Mouse (Mus musculus) cerebellum, postnatal 36 days (tissue): Measurements from ENCODE around the gene Grk6.
A peak's percentile ranks its signal among the peaks of the same experiment; 100 is the strongest.
"Not testable (repeated sequence)": the region's sequence is repeated elsewhere in the genome, so short reads cannot be mapped to it uniquely, and the experiment has no call there.

ENCODE experiments used
- DNase-seq, 2 experiments: peaks; one replicate each; pipeline ENCODE4 v3.0.0; 2021 to 2022; ENCODE audit warnings: mixed read lengths in 2 of 2

Grk6 gene

DNA sequence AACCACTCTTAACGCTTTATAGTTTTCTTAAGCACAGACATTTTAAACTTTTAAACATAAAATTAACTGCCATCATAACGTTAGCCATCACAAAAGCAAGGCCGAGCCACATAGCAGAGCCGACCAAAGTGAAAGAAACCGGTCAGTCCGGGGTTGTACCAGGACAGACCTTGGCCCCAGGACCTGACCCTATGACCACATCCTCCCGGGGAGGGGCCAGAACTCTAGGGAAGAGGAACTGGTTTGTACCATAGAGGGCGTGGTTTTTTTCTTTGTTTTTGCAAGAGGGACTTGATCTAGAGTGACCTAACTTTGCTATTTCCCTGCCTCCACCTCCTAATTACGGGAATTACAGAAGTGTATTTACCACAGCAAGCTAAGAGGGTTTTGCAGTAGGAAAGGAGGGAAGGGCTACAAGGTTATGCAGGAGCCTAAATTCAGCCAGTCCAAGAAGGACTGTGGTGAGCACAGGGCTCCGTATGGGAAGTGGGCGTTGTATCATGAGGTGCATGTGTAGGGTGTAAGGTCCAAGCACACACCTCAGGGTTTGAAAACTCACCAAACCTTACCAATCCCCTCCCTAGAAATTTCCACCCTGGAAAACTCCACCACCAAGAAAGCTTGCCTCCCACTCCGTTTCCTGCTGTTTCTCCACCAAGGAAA, 15.5 kb upstream of the Grk6 start:
- no peak for DNase-seq

GRCm38 (mm10) chr13:55430566-55430965, 14.3 kb upstream of the Grk6 start:
- no peak for DNase-seq

DNA sequence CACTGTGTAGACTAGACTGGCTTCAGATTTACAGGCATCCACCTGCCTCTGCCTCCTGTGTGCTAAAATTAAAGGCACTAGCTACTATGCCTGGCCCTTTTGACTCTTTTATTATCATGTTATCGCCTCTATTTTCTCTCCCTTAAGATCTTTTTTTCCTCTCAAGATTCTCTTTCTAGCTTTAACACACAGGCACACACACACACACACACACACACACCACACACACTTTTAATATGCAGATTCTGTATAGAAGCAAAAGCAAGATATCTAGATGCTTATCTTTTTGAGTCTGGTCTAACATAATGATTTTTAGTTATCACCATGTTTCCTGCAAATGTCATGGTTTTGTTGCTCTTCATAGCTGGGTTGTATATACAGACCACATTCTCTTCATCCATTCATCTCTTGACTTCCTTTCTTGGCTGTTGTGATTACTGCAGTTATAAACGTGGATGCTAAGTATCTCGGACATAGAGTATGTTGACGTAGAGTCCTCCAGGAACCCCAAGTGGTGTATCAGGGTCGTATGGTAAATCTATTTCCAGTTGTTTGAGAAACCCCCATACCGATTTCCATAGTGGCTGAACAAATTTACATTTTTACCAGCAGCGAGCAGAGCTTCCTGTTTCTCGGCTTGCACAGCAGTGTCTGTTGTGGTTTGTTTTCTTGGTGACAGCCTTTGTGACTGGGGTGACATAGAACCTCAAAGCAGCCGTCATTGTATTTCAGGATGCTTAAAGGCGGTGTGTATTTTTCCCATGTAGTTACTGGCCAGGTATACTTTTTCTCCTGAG, 12.8 kb upstream of the Grk6 start:
- DNase-seq, result no peak

DNA sequence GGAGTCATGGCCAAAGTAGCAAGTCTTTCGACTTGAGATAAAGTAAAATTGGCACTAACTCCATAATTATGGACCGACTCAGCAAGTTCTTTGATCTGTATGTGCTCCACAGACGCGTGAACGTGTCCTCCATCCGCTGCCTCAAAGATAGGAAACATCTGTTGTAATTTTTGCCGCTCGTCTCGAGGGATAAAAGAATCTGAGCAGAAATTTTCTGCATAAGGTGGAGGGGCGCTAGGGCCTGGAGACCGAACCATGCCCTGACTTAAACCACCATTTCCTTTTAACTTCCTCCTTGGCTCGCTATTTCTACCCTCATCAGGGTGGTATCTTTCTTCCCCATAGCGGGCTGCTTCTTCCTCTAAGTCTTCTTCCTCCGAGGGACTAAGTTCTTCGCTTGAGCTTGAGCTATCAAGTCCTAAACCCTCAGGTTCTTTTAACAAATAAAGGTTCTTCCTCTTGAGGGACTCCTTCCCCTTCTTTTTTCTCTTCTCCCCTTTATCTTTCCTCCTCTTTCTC, 7.7 kb upstream of the Grk6 start:
- not testable (repeated sequence) for DNase-seq

- no peak for DNase-seq
These were observed 1.0 kb upstream of the Grk6 start for GRCm38 (mm10) chr13:55443799-55444285.

- no peak for DNase-seq
These were observed 461 bp upstream of the Grk6 start for GRCm38 (mm10) chr13:55444286-55444936.

DNA sequence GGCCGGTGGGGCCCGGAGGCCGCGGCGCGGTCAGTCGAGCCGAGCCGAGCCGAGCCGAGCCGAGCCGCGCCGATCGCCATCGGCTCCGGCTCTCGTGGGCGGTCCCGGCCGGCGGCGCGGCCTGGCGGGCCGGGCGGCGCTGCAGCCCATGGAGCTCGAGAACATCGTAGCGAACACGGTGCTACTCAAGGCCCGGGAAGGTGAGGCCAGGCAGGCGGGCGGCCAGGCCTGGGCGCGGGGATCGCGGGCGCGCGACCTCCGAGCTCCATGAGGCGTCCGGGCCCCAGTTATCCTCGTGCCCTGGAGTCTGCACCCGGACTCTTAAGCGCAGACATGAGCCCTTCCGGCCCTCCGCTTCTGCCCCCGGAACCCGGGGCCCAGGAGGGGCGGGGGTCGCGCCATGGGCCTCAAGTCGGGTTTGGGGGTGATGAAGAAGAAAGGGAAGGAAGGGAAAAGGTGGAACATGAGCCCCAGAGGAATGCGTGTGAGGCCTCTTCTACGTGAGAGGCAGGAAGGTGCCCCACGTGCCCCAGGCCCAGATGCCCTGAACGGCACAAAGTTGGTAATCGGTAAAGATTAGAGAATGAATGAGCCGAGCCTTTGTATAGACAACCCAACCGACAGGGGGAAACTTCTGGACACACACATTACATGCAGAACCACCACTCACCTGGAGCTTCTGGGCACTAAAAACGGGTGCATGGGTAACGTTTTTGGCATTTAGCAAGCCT, 654 bp downstream of the Grk6 start:
- no peak for DNase-seq

- DNase-seq, result no peak
These were observed 1.7 kb downstream of the Grk6 start for GRCm38 (mm10) chr13:55446483-55447105.

DNA sequence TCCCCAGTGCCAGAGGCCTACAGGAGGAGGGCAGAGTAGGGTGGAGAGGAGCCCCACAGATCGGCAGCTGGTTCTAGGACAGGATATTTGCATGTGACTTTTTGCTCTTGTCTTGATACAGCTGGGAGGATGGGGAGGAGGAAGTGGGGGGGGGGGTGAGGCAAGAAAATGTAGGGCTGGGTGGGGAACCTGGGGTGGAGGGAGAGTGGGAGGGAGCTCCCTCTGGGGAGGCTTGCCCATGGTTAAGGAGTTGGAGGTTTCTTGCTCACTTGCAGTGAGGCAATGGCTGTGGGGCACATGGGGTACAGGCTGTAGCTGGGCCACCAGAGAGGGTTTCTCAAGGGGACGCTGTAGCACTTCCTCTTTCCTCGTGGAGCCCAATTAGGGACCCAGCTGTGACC, 2.7 kb downstream of the Grk6 start:
- DNase-seq, result no peak

GRCm38 (mm10) chr13:55448131-55448530, 3.3 kb downstream of the Grk6 start:
- no peak for DNase-seq

DNA sequence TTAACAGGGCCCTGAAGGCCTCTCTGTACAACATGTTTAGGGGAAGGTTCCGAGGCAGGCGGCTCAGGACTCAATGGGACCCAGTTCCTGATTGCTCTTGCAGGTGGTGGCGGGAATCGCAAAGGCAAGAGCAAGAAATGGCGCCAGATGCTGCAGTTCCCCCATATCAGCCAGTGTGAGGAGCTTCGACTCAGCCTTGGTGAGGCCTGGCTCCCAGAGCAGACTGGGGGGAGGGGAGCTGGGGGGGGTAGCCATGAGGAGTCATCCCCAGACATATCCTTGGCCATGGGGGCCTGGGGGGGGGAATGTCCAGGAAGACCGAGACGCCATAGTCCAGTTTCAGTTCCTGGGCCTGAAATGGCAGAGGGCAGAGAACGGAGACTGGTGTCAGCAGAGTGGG, 4.3 kb downstream of the Grk6 start:
- DNase-seq, result no peak

GRCm38 (mm10) chr13:55449679-55450441, 5.0 kb downstream of the Grk6 start:
- DNase-seq, result no peak

GRCm38 (mm10) chr13:55450511-55450980, 5.7 kb downstream of the Grk6 start:
- DNase-seq, result peak in 1 of 2 experiments; percentile 54

DNA sequence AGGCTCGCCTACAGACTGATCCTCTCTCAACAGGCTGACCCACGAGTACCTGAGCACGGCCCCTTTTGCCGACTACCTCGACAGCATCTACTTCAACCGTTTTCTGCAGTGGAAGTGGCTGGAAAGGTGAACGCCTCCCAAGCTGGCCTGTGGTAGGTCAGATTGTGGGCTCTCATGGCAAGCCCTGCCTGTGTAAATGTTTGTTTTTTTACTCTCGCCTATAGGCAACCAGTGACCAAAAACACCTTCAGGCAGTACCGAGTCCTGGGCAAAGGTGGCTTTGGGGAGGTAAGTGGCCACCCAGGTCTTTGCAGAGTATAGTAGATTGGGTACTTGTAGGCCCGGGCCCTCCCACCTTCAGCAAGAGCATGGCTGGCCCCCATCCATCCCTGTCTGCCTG, 6.4 kb downstream of the Grk6 start:
- DNase-seq, result no peak

GRCm38 (mm10) chr13:55451785-55452549, 7.1 kb downstream of the Grk6 start:
- no peak for DNase-seq

DNA sequence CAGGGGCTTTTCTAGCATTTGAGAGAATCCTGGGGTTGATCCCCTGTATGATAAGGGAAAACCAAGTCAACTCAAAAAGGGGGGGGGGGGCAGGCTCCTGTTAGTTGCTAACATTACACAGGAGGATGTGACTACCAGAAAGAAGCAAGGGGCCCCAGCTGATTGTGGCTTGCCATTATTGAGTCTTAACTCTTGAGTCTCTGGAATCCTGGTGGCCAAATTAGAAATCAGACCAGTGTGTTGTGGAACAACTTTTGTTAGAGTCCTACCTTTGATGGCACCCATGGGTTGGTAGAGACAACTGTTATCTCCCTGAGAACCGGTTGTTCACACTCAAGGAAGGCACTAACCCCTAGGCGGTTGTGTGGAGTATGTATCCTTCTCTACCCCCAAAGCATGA, 18.1 kb downstream of the Grk6 start:
- no peak for DNase-seq

- no peak for DNase-seq
These were observed 18.6 kb downstream of the Grk6 start for GRCm38 (mm10) chr13:55463399-55464026.

DNA sequence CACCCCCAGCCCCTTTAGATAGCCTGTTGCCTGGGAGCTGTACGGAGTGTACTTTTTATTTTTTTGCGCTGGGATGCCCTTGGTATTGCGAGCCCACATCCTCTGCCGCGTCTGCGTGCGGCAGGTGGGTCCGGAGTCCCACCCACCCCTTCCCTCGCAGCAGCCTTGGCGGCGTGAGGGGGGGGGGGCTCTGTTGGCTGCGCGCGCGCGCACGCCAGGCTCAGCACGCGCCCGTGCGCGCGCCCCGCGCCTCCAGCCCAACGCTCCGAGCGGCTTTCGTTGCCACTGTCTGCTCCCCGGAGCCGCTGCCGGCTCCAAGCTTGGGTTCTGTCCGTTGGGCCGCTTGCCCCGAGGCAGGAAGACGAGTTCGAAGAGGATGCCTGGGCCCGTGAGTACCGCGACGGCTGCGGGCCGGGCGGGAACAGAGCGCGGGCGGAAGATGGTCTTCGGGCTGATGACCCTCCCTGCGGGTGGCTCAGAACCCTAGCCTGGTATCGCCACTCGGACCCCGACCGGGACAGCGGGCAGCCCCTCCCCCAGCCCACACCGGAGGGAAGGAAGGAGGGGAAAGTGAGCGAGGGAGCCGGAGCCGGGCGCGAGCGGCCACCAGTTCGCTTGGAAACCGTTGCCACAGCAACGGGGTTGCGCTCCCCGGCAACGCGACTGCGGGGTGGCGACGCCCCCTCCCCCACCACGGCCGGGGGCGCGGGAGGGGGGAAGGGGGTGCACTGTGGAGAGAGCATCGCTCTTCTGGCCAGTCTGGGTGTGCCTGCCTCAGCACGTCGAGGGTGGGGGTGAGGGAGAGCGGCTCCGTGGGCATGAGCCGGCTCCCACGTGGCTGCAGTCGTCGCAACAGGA, 19.4 kb downstream of the Grk6 start, which contains the start of gene Prr7:
TSS of gene Prr7 (plus strand) at position 241 of the 858 bp plus-strand sequence.
- peak; percentile 43 to 60 for DNase-seq

DNA sequence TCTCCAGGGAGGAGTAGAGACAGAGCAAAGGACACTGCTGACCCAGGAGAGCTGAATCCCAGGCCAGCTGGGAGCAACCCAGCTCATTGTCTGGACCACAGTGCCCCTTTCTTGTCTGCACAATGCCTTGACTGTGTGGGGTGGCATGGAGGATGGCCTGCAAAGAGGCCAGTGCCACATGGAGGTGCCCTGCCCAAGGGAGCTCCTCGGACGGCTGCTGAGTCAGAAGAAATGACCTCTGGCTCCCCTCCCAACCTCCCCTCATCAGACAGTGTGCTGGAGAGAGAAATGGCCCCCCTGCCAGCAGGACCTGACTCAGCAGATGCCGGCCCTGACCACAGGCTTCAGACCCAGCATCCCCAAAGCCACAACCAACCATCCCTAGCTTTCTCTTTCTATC, 20.3 kb downstream of the Grk6 start:
- no peak for DNase-seq
